Mouse (Mus musculus): Measurements from ENCODE around the gene Helz. TPM values are rescaled to one million over a fixed set of nuclear protein-coding genes. Genes with fewer than 3 reads are reported as not detected.

Helz gene
- polyA plus RNA-seq, 1 experiment from 2014 or later = 18.1 TPM

- 78% methylated on average over 8 of the region's 8 CpGs for WGBS (ENCODE audit: insufficient replicate concordance)
- H3K27me3 ChIP-seq (ENCODE audit: control insufficient read depth, insufficient read depth, low read length) = no peaks in the 10 kb centered on the region
- no peak for ATAC-seq (replicated peaks; ENCODE audit: insufficient number of reproducible peaks, low FRiP score, low TSS enrichment)
- H3K9ac ChIP-seq (ENCODE audit: low read depth, low read length) = no peak overlapping the region
- H3K4me2 ChIP-seq = no peak overlapping the region
- H3K9me3 ChIP-seq (replicated peaks; ENCODE audit: control insufficient read depth, low read length) = no peaks in the 10 kb centered on the region
- H3K27ac ChIP-seq (ENCODE audit: low read depth, low read length) = no peak overlapping the region
- H3K4me1 ChIP-seq (ENCODE audit: control insufficient read depth, insufficient read depth, low read length) = no peaks in the 10 kb centered on the region
- no peaks in the 10 kb centered on the region for H3K36me3 ChIP-seq (ENCODE audit: control insufficient read depth, insufficient read depth, low read length)
- no peak overlapping the region for H3K4me3 ChIP-seq (ENCODE audit: low read depth, low read length)
Observed at GRCm38 (mm10) chr11:107724603-107725002, 176.9 kb downstream of the Helz start.

DNA sequence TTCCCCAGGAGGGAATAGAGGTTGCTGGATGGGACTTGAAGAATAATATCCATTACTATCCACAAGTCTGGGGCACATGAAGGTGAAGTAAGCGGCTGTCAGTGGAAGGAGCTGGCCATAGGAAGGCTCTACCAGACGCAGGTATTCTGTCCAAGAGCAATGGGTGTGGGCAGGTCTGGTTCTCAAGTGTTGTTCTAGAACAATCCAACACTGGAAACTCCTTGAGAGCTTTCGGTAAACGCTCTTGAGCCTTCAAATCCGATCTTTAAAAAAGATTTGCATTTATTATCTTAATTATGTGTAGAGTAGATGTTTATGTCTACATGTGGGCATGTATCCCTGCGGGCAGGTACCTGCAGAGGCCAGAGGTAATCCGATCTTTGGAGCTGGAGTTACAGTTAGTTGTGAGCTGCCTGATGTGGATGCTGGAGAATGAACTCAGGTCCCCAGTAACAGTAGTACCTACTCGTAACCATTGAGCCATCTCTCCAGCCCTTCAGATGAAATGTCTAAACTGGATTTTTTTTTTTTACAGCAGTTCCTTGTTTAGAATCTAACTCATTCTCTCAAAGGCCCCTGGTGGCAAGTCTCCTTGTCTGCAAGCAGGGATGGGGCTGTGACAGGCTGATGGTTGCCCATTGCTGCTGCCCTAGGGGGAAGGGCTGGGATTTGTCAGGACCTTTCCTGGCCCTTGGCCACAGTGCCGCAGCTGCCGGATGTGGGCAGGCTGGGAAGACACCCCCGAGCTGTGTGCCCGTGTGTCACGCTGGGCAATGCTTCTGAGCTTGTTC is 180.5 kb downstream of the Helz start:
- no peaks in the 10 kb centered on the region for H3K4me1 ChIP-seq (ENCODE audit: control insufficient read depth, insufficient read depth, low read length)
- no peaks in the 10 kb centered on the region for H3K9me3 ChIP-seq (replicated peaks; ENCODE audit: control insufficient read depth, low read length)
- no peaks in the 10 kb centered on the region for H3K36me3 ChIP-seq (ENCODE audit: control insufficient read depth, insufficient read depth, low read length)
- no peaks in the 10 kb centered on the region for H3K27me3 ChIP-seq (ENCODE audit: control insufficient read depth, insufficient read depth, low read length)
- H3K27ac ChIP-seq (ENCODE audit: low read depth, low read length) = no peak overlapping the region
- no peak overlapping the region for H3K4me3 ChIP-seq (ENCODE audit: low read depth, low read length)
- ATAC-seq (replicated peaks; ENCODE audit: insufficient number of reproducible peaks, low FRiP score, low TSS enrichment) = no peak
- H3K4me2 ChIP-seq = no peak overlapping the region
- no peak overlapping the region for H3K9ac ChIP-seq (ENCODE audit: low read depth, low read length)
- WGBS (ENCODE audit: insufficient replicate concordance) = 75% methylated on average over 13 of the region's 13 CpGs

- no peaks in the 10 kb centered on the region for H3K4me1 ChIP-seq (ENCODE audit: control insufficient read depth, insufficient read depth, low read length)
- no peaks in the 10 kb centered on the region for H3K36me3 ChIP-seq (ENCODE audit: control insufficient read depth, insufficient read depth, low read length)
- no peak overlapping the region for H3K27ac ChIP-seq (ENCODE audit: low read depth, low read length)
- no peak overlapping the region for H3K4me3 ChIP-seq (ENCODE audit: low read depth, low read length)
- no peak overlapping the region for H3K9ac ChIP-seq (ENCODE audit: low read depth, low read length)
- ATAC-seq (replicated peaks; ENCODE audit: insufficient number of reproducible peaks, low FRiP score, low TSS enrichment) = no peak
- H3K27me3 ChIP-seq (ENCODE audit: control insufficient read depth, insufficient read depth, low read length) = no peaks in the 10 kb centered on the region
- no peak overlapping the region for H3K4me2 ChIP-seq
- WGBS (ENCODE audit: insufficient replicate concordance) = 77% methylated on average over 7 of the region's 7 CpGs
- no peaks in the 10 kb centered on the region for H3K9me3 ChIP-seq (replicated peaks; ENCODE audit: control insufficient read depth, low read length)
Observed at GRCm38 (mm10) chr11:107729141-107729540, 181.4 kb downstream of the Helz start.

GRCm38 (mm10) chr11:107730940-107731339 is 183.2 kb downstream of the Helz start:
- Histone ChIP-seq H3K4me1 (ENCODE audit: control insufficient read depth, insufficient read depth, low read length) (no peaks in the 10 kb centered on the region), H3K27me3 (ENCODE audit: control insufficient read depth, insufficient read depth, low read length) (no peaks in the 10 kb centered on the region), H3K9ac (ENCODE audit: low read depth, low read length) (no peak overlapping the region), H3K4me2 (no peak overlapping the region), H3K9me3 (replicated peaks; ENCODE audit: control insufficient read depth, low read length) (no peaks in the 10 kb centered on the region), H3K27ac (ENCODE audit: low read depth, low read length) (no peak overlapping the region), H3K36me3 (ENCODE audit: control insufficient read depth, insufficient read depth, low read length) (no peaks in the 10 kb centered on the region), H3K4me3 (ENCODE audit: low read depth, low read length) (no peak overlapping the region)
- no peak for ATAC-seq (replicated peaks; ENCODE audit: insufficient number of reproducible peaks, low FRiP score, low TSS enrichment)
- WGBS (ENCODE audit: insufficient replicate concordance) = 74% methylated on average over 4 of the region's 4 CpGs

- Histone ChIP-seq H3K9ac (ENCODE audit: low read depth, low read length) (no peak overlapping the region), H3K27me3 (ENCODE audit: control insufficient read depth, insufficient read depth, low read length) (no peaks in the 10 kb centered on the region), H3K4me3 (ENCODE audit: low read depth, low read length) (no peak overlapping the region), H3K4me2 (no peak overlapping the region), H3K27ac (ENCODE audit: low read depth, low read length) (no peak overlapping the region), H3K36me3 (ENCODE audit: control insufficient read depth, insufficient read depth, low read length) (no peaks in the 10 kb centered on the region), H3K9me3 (replicated peaks; ENCODE audit: control insufficient read depth, low read length) (no peaks in the 10 kb centered on the region), H3K4me1 (ENCODE audit: control insufficient read depth, insufficient read depth, low read length) (no peaks in the 10 kb centered on the region)
- no peak for ATAC-seq (replicated peaks; ENCODE audit: insufficient number of reproducible peaks, low FRiP score, low TSS enrichment)
- WGBS (ENCODE audit: insufficient replicate concordance) = 55% methylated on average over 5 of the region's 5 CpGs
Observed at GRCm38 (mm10) chr11:107731498-107731897, 183.8 kb downstream of the Helz start.

GRCm38 (mm10) chr11:107734133-107734532 is 186.4 kb downstream of the Helz start:
- Histone ChIP-seq H3K9me3 (replicated peaks; ENCODE audit: control insufficient read depth, low read length) (no peaks in the 10 kb centered on the region), H3K36me3 (ENCODE audit: control insufficient read depth, insufficient read depth, low read length) (no peaks in the 10 kb centered on the region), H3K4me1 (ENCODE audit: control insufficient read depth, insufficient read depth, low read length) (no peaks in the 10 kb centered on the region), H3K27me3 (ENCODE audit: control insufficient read depth, insufficient read depth, low read length) (no peaks in the 10 kb centered on the region), H3K9ac (ENCODE audit: low read depth, low read length) (no peak overlapping the region), H3K27ac (ENCODE audit: low read depth, low read length) (no peak overlapping the region), H3K4me2 (no peak overlapping the region), H3K4me3 (ENCODE audit: low read depth, low read length) (no peak overlapping the region)
- 77% methylated on average over 7 of the region's 7 CpGs for WGBS (ENCODE audit: insufficient replicate concordance)
- ATAC-seq (replicated peaks; ENCODE audit: insufficient number of reproducible peaks, low FRiP score, low TSS enrichment) = no peak

GRCm38 (mm10) chr11:107737886-107738285 is 190.2 kb downstream of the Helz start:
- H3K36me3 ChIP-seq (ENCODE audit: control insufficient read depth, insufficient read depth, low read length) = no peaks in the 10 kb centered on the region
- H3K27me3 ChIP-seq (ENCODE audit: control insufficient read depth, insufficient read depth, low read length) = no peaks in the 10 kb centered on the region
- H3K4me1 ChIP-seq (ENCODE audit: control insufficient read depth, insufficient read depth, low read length) = no peaks in the 10 kb centered on the region
- ATAC-seq (replicated peaks; ENCODE audit: insufficient number of reproducible peaks, low FRiP score, low TSS enrichment) = no peak
- no peaks in the 10 kb centered on the region for H3K9me3 ChIP-seq (replicated peaks; ENCODE audit: control insufficient read depth, low read length)
- H3K4me2 ChIP-seq = no peak overlapping the region
- WGBS (ENCODE audit: insufficient replicate concordance) = 73% methylated on average over 6 of the region's 6 CpGs
- no peak overlapping the region for H3K4me3 ChIP-seq (ENCODE audit: low read depth, low read length)
- no peak overlapping the region for H3K27ac ChIP-seq (ENCODE audit: low read depth, low read length)
- H3K9ac ChIP-seq (ENCODE audit: low read depth, low read length) = no peak overlapping the region

DNA sequence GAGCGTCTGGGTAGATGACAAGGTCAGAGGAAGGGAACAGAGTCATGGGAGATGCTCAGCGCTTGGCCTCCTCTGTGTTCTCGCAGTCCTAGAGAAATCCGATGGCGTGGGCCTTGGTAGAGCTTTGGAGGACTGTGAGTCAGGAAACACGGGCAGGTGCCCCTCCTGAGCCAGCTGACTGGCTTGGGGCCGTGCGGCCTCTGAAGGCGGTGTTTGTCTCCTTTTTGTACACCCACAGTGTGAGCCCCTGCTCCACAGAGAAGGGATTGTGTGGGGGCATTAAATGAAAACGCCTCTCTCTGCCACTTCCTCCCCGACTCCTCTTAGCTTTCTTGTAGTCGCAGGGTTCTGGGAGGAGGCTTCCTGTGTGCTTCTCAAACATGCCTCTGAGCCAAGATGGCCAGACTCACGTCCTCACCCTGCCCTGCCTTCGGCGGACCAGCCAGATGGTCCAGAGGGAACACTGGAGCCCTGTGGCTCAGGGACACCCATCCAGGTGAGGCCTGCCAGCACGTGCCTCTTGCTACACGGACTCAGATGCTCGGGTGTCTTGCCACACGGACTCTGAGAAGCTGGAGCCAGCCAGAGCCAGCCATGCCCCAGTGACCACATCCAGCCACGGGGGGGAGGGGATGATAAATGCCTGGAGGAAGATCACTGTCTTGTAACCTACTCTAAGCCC is 190.8 kb downstream of the Helz start:
- no peak overlapping the region for H3K4me2 ChIP-seq
- H3K27me3 ChIP-seq (ENCODE audit: control insufficient read depth, insufficient read depth, low read length) = no peaks in the 10 kb centered on the region
- no peaks in the 10 kb centered on the region for H3K4me1 ChIP-seq (ENCODE audit: control insufficient read depth, insufficient read depth, low read length)
- no peak overlapping the region for H3K9ac ChIP-seq (ENCODE audit: low read depth, low read length)
- H3K36me3 ChIP-seq (ENCODE audit: control insufficient read depth, insufficient read depth, low read length) = no peaks in the 10 kb centered on the region
- no peak overlapping the region for H3K4me3 ChIP-seq (ENCODE audit: low read depth, low read length)
- ATAC-seq (replicated peaks; ENCODE audit: insufficient number of reproducible peaks, low FRiP score, low TSS enrichment) = no peak
- 82% methylated on average over 20 of the region's 20 CpGs for WGBS (ENCODE audit: insufficient replicate concordance)
- no peaks in the 10 kb centered on the region for H3K9me3 ChIP-seq (replicated peaks; ENCODE audit: control insufficient read depth, low read length)
- H3K27ac ChIP-seq (ENCODE audit: low read depth, low read length) = no peak overlapping the region

GRCm38 (mm10) chr11:107743100-107743499 is 195.4 kb downstream of the Helz start:
- no peak overlapping the region for H3K9ac ChIP-seq (ENCODE audit: low read depth, low read length)
- ATAC-seq (replicated peaks; ENCODE audit: insufficient number of reproducible peaks, low FRiP score, low TSS enrichment) = no peak
- no peak overlapping the region for H3K4me3 ChIP-seq (ENCODE audit: low read depth, low read length)
- no peaks in the 10 kb centered on the region for H3K27me3 ChIP-seq (ENCODE audit: control insufficient read depth, insufficient read depth, low read length)
- no peak overlapping the region for H3K4me2 ChIP-seq
- no peaks in the 10 kb centered on the region for H3K4me1 ChIP-seq (ENCODE audit: control insufficient read depth, insufficient read depth, low read length)
- H3K9me3 ChIP-seq (replicated peaks; ENCODE audit: control insufficient read depth, low read length) = no peaks in the 10 kb centered on the region
- 70% methylated on average over 3 of the region's 3 CpGs for whole genome bisulfite sequencing (ENCODE audit: insufficient replicate concordance)
- H3K27ac ChIP-seq (ENCODE audit: low read depth, low read length) = no peak overlapping the region
- H3K36me3 ChIP-seq (ENCODE audit: control insufficient read depth, insufficient read depth, low read length) = no peaks in the 10 kb centered on the region
